Mouse (Mus musculus): ENCODE data around the gene Atg16l2.

DNA sequence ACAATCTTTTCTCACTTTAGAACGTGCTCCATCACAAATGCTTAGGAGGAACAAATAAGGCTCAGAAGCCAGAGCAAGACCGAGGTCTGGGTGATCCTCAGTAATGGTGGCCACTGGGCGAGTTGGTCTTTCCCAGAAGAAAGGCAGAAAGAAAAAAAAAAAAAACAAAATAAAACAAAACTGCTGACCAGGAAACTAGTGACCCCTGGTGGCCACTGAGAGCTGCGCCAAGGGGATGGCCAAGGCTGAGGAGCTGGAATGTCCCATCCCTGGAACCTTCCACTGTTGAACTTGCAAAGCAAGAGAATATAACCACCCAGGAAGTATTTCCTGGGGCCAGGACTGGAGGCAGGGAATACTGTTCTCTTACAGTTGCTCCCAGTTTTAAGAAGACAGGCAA, 13.6 kb downstream of the Atg16l2 start:
- TF ChIP-seq CTCF (conservative IDR thresholded peaks at IDR 0.05; ENCODE audit: low read length) (peak; percentile 82), POU5F1 (IDR thresholded peaks at IDR 0.05; ENCODE audit: borderline replicate concordance, low read length) (no peak), NANOG (IDR thresholded peaks at IDR 0.05; ENCODE audit: borderline replicate concordance, low read length) (no peak)
